Mouse (Mus musculus): ENCODE data around the gene Tmem52. TPM values are rescaled to one million over a fixed set of nuclear protein-coding genes. Genes with fewer than 3 reads are reported as not detected.
"Not testable (repeated sequence)": the region's sequence is repeated elsewhere in the genome, so short reads cannot be mapped to it uniquely, and the experiment has no call there.

Gene Tmem52
- total RNA-seq, 2 experiments from 2014 or later: 5.9 to 7.5 TPM

GRCm38 (mm10) chr4:155470997-155471396, 2.1 kb downstream of the Tmem52 start:
- DNase-seq (ENCODE audit: low spot score in 2 of 2): no peak

GRCm38 (mm10) chr4:155471406-155471805, 2.5 kb downstream of the Tmem52 start:
- DNase-seq (ENCODE audit: low spot score in 2 of 2): no peak

GRCm38 (mm10) chr4:155472716-155473290, 3.9 kb downstream of the Tmem52 start:
- DNase-seq (ENCODE audit: low spot score in 2 of 2): no peak

GRCm38 (mm10) chr4:155473319-155473718, 4.4 kb downstream of the Tmem52 start:
- peak; percentile 64 to 70 for DNase-seq (ENCODE audit: low spot score in 2 of 2)

GRCm38 (mm10) chr4:155473796-155474195, 4.9 kb downstream of the Tmem52 start:
- not testable (repeated sequence) for DNase-seq (ENCODE audit: low spot score in 2 of 2)

GRCm38 (mm10) chr4:155481381-155482124, 12.6 kb downstream of the Tmem52 start:
- DNase-seq (ENCODE audit: low spot score in 2 of 2): peak; percentile 84 to 85

- no peak for DNase-seq (ENCODE audit: low spot score in 2 of 2)
Measured at GRCm38 (mm10) chr4:155482125-155482480, 13.2 kb downstream of the Tmem52 start.

GRCm38 (mm10) chr4:155482733-155483540, 14.0 kb downstream of the Tmem52 start:
- DNase-seq (ENCODE audit: low spot score in 2 of 2): no peak

- DNase-seq (ENCODE audit: low spot score in 2 of 2): no peak
Measured at GRCm38 (mm10) chr4:155485521-155485920, 16.6 kb downstream of the Tmem52 start.

- peak in 1 of 2 experiments; percentile 19 for DNase-seq (ENCODE audit: low spot score in 2 of 2)
Measured at GRCm38 (mm10) chr4:155487746-155488145, 18.8 kb downstream of the Tmem52 start.

GRCm38 (mm10) chr4:155488232-155489025, 19.5 kb downstream of the Tmem52 start:
- peak; percentile 37 to 58 for DNase-seq (ENCODE audit: low spot score in 2 of 2)

- peak in 1 of 2 experiments; percentile 16 for DNase-seq (ENCODE audit: low spot score in 2 of 2)
Measured at GRCm38 (mm10) chr4:155489101-155489970, 20.4 kb downstream of the Tmem52 start.

GRCm38 (mm10) chr4:155490456-155490855, 21.5 kb downstream of the Tmem52 start:
- DNase-seq (ENCODE audit: low spot score in 2 of 2): peak in 1 of 2 experiments; percentile 22

GRCm38 (mm10) chr4:155490990-155491504, 22.1 kb downstream of the Tmem52 start, which contains the start of gene Gnb1:
Gene Gnb1 (plus strand): TSS chr4:155491361.
- DNase-seq (ENCODE audit: low spot score in 2 of 2): peak; percentile 95 to 99

- DNase-seq (ENCODE audit: low spot score in 2 of 2): no peak
Measured at GRCm38 (mm10) chr4:155491529-155492130, 22.7 kb downstream of the Tmem52 start.

GRCm38 (mm10) chr4:155492131-155492633, 23.3 kb downstream of the Tmem52 start:
- peak; percentile 61 to 67 for DNase-seq (ENCODE audit: low spot score in 2 of 2)

- no peak for DNase-seq (ENCODE audit: low spot score in 2 of 2)
Measured at GRCm38 (mm10) chr4:155494891-155495290, 26.0 kb downstream of the Tmem52 start.

- no peak for DNase-seq (ENCODE audit: low spot score in 2 of 2)
Measured at GRCm38 (mm10) chr4:155497963-155498362, 29.0 kb downstream of the Tmem52 start.

GRCm38 (mm10) chr4:155501126-155501525, 32.2 kb downstream of the Tmem52 start:
- no peak for DNase-seq (ENCODE audit: low spot score in 2 of 2)

Measured in adrenal gland, adult 18-20 months (tissue).